Mouse (Mus musculus) heart, postnatal 4 days (tissue): ENCODE results near the gene 1700018B08Rik. TPM values are rescaled to one million over a fixed set of nuclear protein-coding genes. Genes with fewer than 3 reads are reported as not detected.

Experiments used
- DNase-seq: peaks from one replicate; pipeline ENCODE4 v3.0.0; 2021
- total RNA-seq, 2 experiments: library from RNA; stranded (reverse); gene quantifications; 2 replicates each; pipeline ENCODE4 v1.2.3; 2021

1700018B08Rik gene
- not detected for total RNA-seq

- DNase-seq = no peak
These were observed at the start of gene 1700018B08Rik for GRCm38 (mm10) chr8:121544276-121544785. Gene 1700018B08Rik (minus strand): TSS chr8:121544320.

GRCm38 (mm10) chr8:121593293-121593692, 49.2 kb upstream of the 1700018B08Rik start:
- no peak for DNase-seq

GRCm38 (mm10) chr8:121591178-121592066, 47.3 kb upstream of the 1700018B08Rik start:
- peak; percentile 61 for DNase-seq

DNA sequence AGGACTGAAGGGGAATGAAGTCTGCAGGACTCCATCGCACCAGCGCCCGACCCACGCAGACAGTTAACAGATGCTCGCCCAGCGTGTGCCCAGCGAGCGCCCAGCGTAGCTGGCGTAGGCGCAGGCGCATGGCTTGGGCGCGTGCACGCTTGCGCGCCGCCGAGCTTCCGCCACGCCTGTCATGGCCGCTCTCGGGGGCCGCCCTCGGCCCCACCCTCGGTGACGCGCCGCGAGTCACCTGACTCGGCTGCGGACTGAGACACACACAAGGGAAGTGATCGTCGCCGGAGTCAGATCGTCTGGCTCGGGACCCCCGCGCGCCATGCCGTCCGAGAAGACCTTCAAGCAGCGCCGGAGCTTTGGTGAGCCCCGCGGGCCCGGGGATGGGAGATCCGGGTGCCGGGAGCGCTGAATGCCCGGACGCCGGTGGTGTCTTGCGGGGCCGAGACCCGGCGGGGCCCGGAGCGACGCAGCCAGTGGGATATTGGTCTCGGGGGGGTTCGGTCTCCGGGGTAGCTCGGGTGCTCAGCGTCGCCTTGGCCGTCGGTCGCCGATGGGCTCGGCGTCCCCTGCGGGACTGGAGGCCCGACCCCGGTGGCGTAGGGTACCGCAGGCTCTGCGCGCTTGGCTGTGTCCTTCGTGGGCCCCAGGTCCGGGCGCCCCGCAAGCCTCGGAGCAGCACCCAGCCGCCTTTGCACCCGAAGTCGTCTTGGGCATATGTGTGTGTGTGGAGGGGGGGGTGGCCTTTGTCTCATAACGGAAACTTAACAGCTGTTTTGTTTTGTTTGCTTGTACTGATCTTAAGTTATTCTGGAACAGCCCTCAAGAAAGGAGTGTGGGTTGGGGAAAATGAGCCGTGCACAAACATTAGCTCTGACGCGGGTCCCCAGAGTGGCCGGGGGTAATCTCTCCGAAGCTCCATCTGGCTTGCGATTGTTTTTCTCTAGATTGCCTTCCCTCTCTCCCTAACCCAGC, 46.4 kb upstream of the 1700018B08Rik start, which contains the start of gene Map1lc3b:
Gene Map1lc3b, plus strand, starts transcription at position 159 of the 975 bp plus-strand sequence.
- peak; percentile 97 for DNase-seq

- no peak for DNase-seq
These were observed 45.1 kb upstream of the 1700018B08Rik start for GRCm38 (mm10) chr8:121589205-121589726.

DNA sequence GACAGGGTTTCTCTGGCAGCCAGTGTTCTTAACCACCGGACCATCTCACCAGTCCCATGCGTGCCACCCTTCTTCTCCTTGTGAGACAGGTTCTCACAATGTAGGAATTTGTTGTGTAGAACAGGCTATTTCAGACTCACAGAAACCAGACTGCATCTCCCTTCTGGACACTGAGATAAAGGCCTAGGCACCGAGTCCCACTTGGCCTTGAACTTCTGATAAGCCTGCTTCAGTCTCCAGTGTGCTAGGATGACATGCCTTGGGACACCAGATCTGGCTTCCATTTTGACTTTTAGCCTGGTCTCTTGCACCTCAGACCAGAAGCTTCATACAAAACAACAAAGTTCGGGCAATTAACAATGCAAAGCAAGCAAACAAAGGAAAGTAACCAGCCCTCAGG, 44.6 kb upstream of the 1700018B08Rik start:
- DNase-seq = no peak

GRCm38 (mm10) chr8:121585159-121585825, 41.2 kb upstream of the 1700018B08Rik start:
- peak; percentile 100 for DNase-seq

- no peak for DNase-seq
These were observed 40.6 kb upstream of the 1700018B08Rik start for GRCm38 (mm10) chr8:121584730-121585129.

DNA sequence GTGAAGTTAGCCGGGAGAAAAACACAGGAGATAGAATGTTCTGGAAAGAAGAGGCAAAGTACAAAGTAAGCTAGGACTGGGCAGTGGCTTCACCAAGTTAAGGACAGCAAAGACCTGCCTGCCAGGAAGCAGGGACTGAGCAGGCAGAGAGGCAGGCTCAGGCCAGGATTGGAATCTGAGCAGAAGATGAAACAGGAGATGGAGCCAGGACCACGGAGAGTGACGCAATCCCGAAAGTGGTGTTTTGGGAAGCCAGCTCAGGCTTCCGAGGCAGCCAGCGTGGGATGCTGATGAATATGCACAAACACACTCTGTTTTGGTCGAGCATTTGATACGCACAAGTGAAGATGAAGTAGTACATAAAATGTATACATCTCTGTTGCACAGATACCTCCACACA, 39.5 kb upstream of the 1700018B08Rik start:
- DNase-seq = no peak

- no peak for DNase-seq
These were observed 36.3 kb upstream of the 1700018B08Rik start for GRCm38 (mm10) chr8:121580465-121580864.

DNA sequence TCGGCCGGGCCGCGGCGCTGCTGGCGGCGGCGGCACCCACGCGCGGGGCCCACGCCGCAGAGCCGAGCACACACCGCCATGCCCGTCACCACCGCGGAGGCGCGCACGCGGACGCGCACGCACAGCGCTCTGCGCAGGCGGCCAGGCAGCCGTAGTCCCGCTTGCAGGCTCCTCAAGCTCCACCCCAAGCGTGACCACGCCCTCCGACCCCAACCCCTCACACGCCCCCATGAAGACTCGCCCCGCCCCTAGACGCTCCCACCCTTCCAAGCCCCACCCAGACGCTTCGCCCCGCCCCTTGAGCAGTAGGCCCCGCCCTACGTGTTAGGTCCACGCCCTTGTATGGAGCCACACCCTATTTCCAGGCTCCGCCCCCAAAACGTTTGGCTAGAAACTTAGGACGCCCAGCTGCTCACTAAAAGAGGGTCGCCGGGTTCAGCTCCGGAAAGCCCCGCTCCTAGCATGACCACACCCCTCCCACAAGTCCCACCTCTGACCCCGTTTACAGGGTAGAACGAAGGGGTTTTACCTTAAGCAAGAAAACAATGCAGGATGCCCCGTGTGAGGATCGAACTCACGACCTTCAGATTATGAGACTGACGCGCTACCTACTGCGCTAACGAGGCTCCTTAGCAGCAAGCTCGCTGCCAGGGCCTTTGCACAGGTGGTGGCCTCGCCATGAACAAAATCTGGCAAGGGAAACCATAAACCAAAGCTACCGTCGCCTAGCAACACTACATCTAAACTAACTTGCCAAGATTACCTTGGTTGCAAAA, 34.7 kb upstream of the 1700018B08Rik start, which contains the start of gene Fbxo31:
Gene Fbxo31, minus strand, starts transcription at position 131 of the 776 bp plus-strand sequence.
- DNase-seq = peak; percentile 96

GRCm38 (mm10) chr8:121577751-121578675, 33.9 kb upstream of the 1700018B08Rik start:
- no peak for DNase-seq

DNA sequence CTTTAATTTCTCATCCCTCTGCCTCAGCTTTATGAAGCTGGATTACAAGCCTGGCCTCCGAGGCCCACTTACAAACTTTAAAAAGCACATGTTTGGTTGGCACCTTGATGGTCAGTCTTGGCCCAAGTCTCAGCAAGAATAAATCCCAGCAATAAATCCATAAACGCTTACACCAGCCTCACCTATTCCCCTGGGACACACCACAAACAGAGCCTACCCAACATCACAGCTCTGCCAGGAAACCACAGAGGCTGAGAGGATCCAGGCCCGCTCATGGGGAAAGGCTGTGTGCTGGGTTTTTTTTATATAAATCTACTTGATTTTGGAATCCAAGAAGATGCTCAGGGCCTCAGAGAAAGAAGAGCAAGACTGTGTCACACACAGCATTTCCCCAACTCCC, 31.5 kb upstream of the 1700018B08Rik start:
- no peak for DNase-seq

DNA sequence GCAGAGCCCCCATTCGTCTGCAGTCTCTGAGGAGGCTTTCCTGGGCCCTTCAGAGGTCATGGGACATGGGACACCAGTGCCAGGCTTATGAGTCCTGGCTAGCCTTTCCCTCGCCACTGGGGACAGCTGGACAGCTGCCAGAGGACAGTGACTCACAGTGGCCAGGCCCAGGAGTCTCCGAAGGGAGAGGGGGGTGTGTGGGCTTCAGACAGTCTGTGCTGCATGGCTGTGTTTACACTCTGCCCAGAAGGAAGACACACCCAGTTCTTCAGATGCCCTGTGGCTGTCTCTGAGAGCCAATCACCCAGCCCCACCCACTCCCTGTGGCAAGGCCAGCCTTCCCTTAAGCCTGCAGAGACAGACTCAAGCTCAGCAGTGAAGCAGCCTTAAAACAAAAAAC, 29.2 kb upstream of the 1700018B08Rik start:
- peak; percentile 81 for DNase-seq

GRCm38 (mm10) chr8:121572121-121572520, 28.0 kb upstream of the 1700018B08Rik start:
- no peak for DNase-seq

DNA sequence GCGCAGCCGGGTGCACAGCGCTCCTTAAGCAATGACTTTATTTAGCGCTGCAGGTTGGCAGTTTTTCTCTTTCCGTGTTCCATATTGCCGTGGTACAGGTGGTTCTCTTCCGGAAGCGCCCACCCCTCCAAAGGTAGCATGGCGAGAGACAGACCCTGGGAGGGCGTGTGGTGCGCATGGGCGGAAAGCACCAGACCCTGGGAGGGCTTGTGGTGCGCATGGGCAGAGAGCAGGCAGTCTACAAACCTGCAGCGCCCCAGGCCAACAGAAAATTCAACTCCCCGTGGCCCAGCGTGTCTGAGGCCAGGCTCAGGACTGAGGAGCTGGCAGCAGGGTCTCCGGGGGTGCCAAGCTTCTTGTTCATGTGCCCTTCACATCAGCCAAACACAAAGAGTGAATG, 26.7 kb upstream of the 1700018B08Rik start:
- DNase-seq = no peak

DNA sequence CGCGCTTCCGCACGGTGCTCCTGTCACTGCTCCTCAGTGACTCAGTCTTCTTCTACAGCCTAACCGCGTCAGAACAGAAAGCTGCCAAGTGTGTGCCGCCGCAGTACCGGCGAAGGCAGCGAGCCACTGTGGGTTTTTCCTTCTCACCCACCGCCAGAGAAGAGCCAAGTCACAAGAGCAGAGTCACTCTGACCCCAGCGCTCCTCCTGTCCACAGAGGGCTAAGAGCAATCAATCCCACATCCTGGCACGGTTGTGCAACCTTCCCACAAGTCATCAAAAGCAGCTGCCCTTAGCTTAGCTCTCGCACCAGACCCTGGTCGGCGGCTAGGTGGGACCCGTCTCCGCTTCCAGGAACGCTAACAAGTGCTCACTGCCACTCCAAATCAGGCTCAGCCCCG, 26.2 kb upstream of the 1700018B08Rik start:
- DNase-seq = no peak

DNA sequence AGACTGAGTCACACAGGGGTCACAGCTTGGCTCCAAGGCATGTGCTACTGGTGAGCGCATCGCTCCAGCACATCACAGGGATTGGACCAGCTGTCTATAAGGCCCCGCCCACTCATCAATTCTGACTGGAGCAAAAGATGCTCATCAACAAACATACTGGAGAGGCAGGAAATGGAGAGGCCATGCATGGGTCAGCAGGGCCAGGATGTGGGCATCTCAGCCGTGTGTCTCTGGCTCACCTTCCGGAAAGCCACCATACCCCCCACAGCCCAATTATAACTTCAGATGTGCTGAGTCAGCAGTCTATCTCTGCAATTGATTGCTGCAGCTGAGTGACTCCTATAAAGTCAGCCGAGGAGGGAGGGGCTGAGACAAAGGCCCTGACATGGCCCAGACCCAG, 24.2 kb upstream of the 1700018B08Rik start:
- no peak for DNase-seq

- no peak for DNase-seq
These were observed 19.6 kb upstream of the 1700018B08Rik start for GRCm38 (mm10) chr8:121563701-121564100.

GRCm38 (mm10) chr8:121562941-121563351, 18.8 kb upstream of the 1700018B08Rik start:
- peak; percentile 75 for DNase-seq
